ENCODE assay signal across 20 mouse cellular contexts in genomic region chr5:103193700-103194099, GRCm38 (mm10). TPM values are rescaled to one million over a fixed set of nuclear protein-coding genes. Genes with fewer than 3 reads are reported as not detected.
DNase-seq lines count a peak whose midpoint lies in the region; ATAC-seq lines count a peak whose summit lies in the region.
"Had no signal": no experiment of that assay in that cellular context is flagged by ENCODE, and none has a peak within 500 bp of the region (broad histone marks: within the 10 kb centered on the region; RNA-seq: fewer than 3 reads in every experiment).

No protein-coding gene starts in this region.

- no peak overlapping the region for H3K4me2 ChIP-seq in midbrain, embryonic 16.5 days (ENCODE audit: low read length)
- H3K4me2 ChIP-seq in intestine, embryonic 16.5 days (ENCODE audit: low read depth, low read length) = no peak overlapping the region
- H3K4me2 ChIP-seq: forebrain, embryonic 12.5 days; heart, embryonic 13.5 days; limb, embryonic 12.5 days; liver, embryonic 15.5 days; midbrain, embryonic 11.5 days; neural tube, embryonic 13.5 days had no signal

- no peaks in the 10 kb centered on the region for H3K27me3 ChIP-seq in midbrain, embryonic 10.5 days (ENCODE audit: low read depth, poor library complexity, severe bottlenecking)
- H3K27me3 ChIP-seq in midbrain, embryonic 16.5 days (ENCODE audit: control insufficient read depth, insufficient read depth, low read depth, low read length) = no peaks in the 10 kb centered on the region
- H3K27me3 ChIP-seq in intestine, embryonic 16.5 days (replicated peaks; ENCODE audit: control insufficient read depth, insufficient read depth, low read length) = no peaks in the 10 kb centered on the region
- H3K27me3 ChIP-seq: forebrain, embryonic 12.5 days; heart, embryonic 13.5 days; limb, embryonic 12.5 days; liver, embryonic 15.5 days; neural tube, embryonic 13.5 days had no signal

- H3K9me3 ChIP-seq in midbrain, embryonic 10.5 days (replicated peaks) = no peaks in the 10 kb centered on the region
- no peaks in the 10 kb centered on the region for H3K9me3 ChIP-seq in midbrain, embryonic 16.5 days (replicated peaks; ENCODE audit: control insufficient read depth, low read length, poor library complexity, severe bottlenecking)
- no peaks in the 10 kb centered on the region for H3K9me3 ChIP-seq in intestine, embryonic 16.5 days (ENCODE audit: control insufficient read depth, low read length)
- H3K9me3 ChIP-seq: forebrain, embryonic 12.5 days; heart, embryonic 13.5 days; limb, embryonic 12.5 days; liver, embryonic 15.5 days; neural tube, embryonic 13.5 days had no signal

- peaks cover 37% of the 10 kb centered on the region for H3K4me1 ChIP-seq in midbrain, embryonic 10.5 days
- H3K4me1 ChIP-seq in midbrain, embryonic 16.5 days (ENCODE audit: control insufficient read depth, insufficient read depth, low read length) = peaks cover 20% of the 10 kb centered on the region
- H3K4me1 ChIP-seq in intestine, embryonic 16.5 days (ENCODE audit: control insufficient read depth, insufficient read depth, low read length) = no peaks in the 10 kb centered on the region
- H3K4me1 ChIP-seq: heart, embryonic 13.5 days; limb, embryonic 12.5 days; liver, embryonic 15.5 days had no signal

- H3K4me3 ChIP-seq in midbrain, embryonic 10.5 days = no peak overlapping the region
- no peak overlapping the region for H3K4me3 ChIP-seq in midbrain, embryonic 16.5 days (ENCODE audit: low read depth, low read length)
- no peak overlapping the region for H3K4me3 ChIP-seq in intestine, embryonic 16.5 days (ENCODE audit: low read length)
- H3K4me3 ChIP-seq: forebrain, embryonic 12.5 days; heart, embryonic 13.5 days; limb, embryonic 12.5 days; liver, embryonic 15.5 days; neural tube, embryonic 13.5 days had no signal

- peak; percentile 3 for DNase-seq in kidney, adult 9 months
- no peak for DNase-seq in kidney, adult 11 months
- no peak for DNase-seq in midbrain, embryonic 10.5 days (ENCODE audit: low spot score)
- no peak for DNase-seq in Muller cell, postnatal 12 days (ENCODE audit: inconsistent ontology term)
- DNase-seq in left cerebral cortex, adult 11 months (ENCODE audit: low spot score) = no peak
- DNase-seq: adrenal gland, adult 2 months; cerebellum, adult 9-10 months; heart, adult 11 months; kidney, adult 18-20 months; kidney, postnatal 25 days; thymus, adult 2 months had no signal

- H3K36me3 ChIP-seq in midbrain, embryonic 10.5 days = no peaks in the 10 kb centered on the region
- no peaks in the 10 kb centered on the region; the same call in 1 of the 2 replicates for H3K36me3 ChIP-seq in midbrain, embryonic 16.5 days (ENCODE audit: control insufficient read depth, insufficient read depth, low read length)
- no peaks in the 10 kb centered on the region for H3K36me3 ChIP-seq in intestine, embryonic 16.5 days (ENCODE audit: control insufficient read depth, insufficient read depth, low read length)
- H3K36me3 ChIP-seq: forebrain, embryonic 12.5 days; heart, embryonic 13.5 days; limb, embryonic 12.5 days; liver, embryonic 15.5 days; neural tube, embryonic 13.5 days had no signal

- ATAC-seq in midbrain, embryonic 16.5 days = no peak
- ATAC-seq in intestine, embryonic 16.5 days = peak; percentile 73

- no peak overlapping the region for H3K9ac ChIP-seq in midbrain, embryonic 16.5 days (ENCODE audit: low read depth, low read length)
- no peak overlapping the region for H3K9ac ChIP-seq in intestine, embryonic 16.5 days (ENCODE audit: low read depth, low read length)
- H3K9ac ChIP-seq: forebrain, embryonic 12.5 days; heart, embryonic 13.5 days; limb, embryonic 12.5 days; liver, embryonic 15.5 days; neural tube, embryonic 13.5 days had no signal

- 87% methylated on average over 3 of the region's 3 CpGs for WGBS in midbrain, embryonic 10.5 days
- WGBS in midbrain, embryonic 16.5 days = 71% methylated on average over 3 of the region's 3 CpGs
- WGBS in intestine, embryonic 16.5 days = 41% methylated on average over 3 of the region's 3 CpGs

- H3K27ac ChIP-seq in midbrain, embryonic 10.5 days (replicated peaks) = peak overlapping the region; percentile 75; the same call in 1 of the 2 replicates
- H3K27ac ChIP-seq in midbrain, embryonic 16.5 days (ENCODE audit: low read length) = no peak overlapping the region
- no peak overlapping the region for H3K27ac ChIP-seq in intestine, embryonic 16.5 days (ENCODE audit: low read length)
- H3K27ac ChIP-seq: forebrain, embryonic 12.5 days; heart, embryonic 13.5 days; limb, embryonic 12.5 days; liver, embryonic 15.5 days; macrophage; neural tube, embryonic 13.5 days had no signal

RNA-seq across cellular contexts. Expression of gene Mapk10, which starts 17.4 kb away (rescaled TPM):
- 14.9 and 36.6 TPM in 2 replicates for polyA plus RNA-seq in midbrain, embryonic 10.5 days (2016; fragmentation: Nextera tagmentation; extraction: Ambion mirVana)
- 132 and 133 TPM in 2 replicates for polyA plus RNA-seq in midbrain, embryonic 16.5 days (2015; fragmentation: Nextera tagmentation; extraction: Ambion mirVana)
- 5.3 and 5.4 TPM in 2 replicates for polyA plus RNA-seq in intestine, embryonic 16.5 days (2015; fragmentation: Nextera tagmentation; extraction: Ambion mirVana)
- polyA plus RNA-seq: macrophage had no signal
